Mouse (Mus musculus): ENCODE results near the gene Duxf3.
"Not testable (repeated sequence)": the region's sequence is repeated elsewhere in the genome, so short reads cannot be mapped to it uniquely, and the experiment has no call there.

Duxf3 gene

DNA sequence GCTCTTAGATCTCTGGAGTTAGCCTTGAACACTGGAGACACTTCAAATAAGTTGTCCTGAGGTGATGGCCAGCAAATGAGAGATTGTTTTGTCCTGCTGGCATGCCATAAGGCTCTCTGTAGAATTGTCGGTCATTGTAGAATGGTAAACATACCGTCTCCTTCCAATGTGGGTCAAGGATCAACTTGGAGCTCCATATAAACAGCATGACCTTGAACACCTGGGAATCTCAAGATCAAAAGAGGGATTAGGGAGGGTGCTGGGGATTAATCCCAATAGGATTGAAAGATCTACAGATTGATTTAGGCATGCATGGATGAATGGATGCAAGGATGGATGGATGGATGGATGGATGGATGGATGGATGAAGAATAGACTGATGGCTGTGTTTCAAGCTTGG, 10.9 kb downstream of the Duxf3 start:
- DNase-seq = not testable (repeated sequence)

DNA sequence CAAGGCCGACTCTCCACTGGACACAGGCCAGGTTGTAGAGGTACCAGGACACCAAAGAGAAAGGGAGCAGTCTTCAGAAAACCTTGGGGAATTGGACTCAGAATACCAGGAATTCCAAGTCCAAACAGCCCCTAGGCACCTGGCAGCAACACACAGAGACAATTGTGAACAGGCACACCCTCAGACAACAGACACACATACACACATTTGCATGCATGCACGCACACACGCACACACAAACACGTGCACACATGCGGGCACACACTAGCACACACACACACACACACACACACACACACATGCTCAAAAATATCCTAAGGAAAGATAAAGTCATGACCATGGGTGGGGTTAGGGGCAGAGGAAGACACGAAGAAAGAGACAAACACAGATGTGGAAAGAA, 11.7 kb downstream of the Duxf3 start:
- no peak for DNase-seq

DNA sequence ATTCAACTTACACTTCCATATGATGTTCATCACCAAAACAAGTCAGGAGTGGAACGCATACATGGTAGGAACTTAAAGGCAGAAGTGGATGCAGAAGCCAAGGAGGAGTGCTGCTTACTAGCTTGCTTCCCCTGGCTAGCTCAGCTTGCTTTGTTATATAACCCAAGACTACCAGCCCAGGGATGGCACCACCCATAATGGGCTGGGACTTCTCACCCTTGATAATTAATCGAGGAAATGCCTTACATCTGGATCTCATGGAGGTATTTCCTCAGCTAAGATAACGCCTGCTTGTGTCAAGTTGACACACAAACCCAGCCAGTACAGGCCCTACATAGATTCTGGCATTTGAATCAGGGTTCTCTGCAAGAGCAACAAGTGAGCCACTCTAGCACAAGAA, 15.1 kb downstream of the Duxf3 start:
- DNase-seq = no peak

DNA sequence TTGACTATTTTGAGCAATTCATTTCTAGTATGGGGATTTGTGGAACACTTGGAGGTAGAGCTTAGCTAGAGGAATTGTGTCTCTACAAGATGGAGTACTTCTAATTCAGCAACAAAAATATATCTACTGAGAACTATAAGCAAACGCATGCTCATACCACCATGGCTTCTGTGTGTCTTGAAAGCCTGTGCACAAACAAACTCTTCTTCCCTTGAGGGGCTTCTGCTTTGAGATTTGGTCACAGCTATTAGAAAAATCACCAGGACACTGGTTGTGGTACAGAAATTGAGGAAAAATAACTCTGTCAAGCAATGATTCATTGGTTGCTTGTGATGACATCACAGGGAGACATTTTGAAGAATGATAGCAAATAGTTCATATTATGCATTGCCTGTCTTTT, 17.1 kb downstream of the Duxf3 start:
- DNase-seq = no peak

DNA sequence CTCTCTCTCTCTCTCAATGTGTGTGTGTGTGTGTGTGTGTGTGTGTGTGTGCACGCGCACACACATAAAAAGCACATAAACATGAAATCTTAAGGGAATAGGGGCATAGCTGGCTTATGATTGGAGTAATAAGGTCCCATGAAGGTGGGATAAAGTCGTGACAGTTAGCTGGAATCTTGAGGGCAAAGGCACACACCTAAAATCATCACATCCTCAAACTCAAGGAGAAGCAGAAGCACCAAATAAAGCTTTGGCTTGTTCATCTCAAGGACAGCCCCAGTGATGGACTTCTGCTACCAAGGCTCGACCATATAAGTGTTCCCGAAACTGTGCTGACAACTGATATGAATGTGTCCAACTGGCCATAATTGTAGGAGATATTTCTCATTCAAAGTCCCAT, 17.5 kb downstream of the Duxf3 start:
- DNase-seq = no peak

DNA sequence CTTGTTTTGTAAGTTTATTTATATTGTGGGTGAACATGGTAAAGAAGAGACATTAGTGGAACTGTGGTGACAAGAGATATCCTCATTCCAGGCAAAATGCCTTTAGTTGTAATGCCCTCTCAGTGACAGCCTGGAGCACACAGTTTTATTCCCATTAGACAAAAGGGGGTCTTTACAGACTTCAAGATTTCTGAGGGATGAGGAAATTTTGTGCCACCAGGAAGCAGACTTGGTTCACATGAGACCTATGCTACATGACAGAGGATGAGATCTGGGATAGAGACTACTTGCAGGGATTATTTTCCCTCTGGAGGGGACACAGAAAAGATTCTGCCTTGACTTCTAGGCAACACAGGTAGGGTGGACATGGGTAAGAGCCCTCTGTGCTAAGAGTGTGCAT, 18.0 kb downstream of the Duxf3 start:
- no peak for DNase-seq

DNA sequence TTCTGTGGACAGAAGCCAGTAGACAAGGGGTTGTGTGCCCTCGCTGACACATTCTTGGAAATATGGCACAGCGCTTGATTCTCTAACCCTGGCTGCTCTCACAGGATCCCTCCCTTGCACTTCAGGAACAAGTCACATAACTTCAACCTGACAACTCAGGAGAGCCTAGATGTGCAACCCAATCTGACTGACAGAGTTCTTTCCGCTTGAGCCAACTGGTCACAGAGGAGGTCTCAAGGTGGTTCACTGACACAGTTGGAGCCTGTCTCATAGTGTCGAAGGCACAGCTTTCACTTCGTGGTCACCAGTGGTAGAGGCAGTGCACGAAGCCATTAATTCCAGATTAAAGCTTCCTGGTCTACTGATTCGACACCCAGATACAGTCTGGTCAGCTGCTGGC, 20.2 kb downstream of the Duxf3 start:
- no peak for DNase-seq

DNA sequence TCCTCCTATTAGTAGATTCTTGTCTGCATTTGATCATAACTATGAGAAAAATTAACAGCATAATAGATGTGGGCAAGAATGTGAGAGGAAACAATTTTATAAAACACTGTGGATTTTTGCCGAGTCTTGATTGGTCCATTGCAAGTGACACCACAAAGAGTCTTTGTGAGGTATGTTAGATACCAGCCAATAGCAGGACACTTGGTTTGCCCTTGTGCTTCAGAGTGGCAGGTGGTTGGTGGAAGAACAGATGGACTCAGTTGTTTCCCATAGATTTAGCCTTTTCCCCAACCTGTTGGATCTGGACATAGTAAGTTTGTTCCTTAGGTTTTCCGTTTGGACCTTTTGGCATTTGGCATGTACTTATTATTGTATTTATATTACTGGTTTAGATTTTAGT, 21.3 kb downstream of the Duxf3 start:
- no peak for DNase-seq

DNA sequence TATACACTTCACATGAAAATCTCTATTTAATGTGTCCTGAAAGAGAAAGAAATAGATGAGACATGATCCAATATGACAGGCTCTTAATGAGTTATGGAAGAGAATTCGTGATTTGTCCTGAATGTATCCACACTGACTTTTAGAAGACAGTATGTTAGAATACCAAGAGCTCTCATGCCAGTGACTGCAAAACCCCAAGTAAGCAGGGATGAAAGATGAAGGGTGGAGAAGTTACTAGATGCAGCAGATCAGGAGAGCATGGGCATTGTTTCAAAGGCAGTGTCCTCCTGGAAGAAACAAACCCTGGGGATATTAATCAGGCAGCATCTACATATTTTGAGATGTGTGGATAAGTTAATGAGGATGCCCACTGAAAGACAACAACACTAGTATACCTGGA, 22.0 kb downstream of the Duxf3 start:
- no peak for DNase-seq

DNA sequence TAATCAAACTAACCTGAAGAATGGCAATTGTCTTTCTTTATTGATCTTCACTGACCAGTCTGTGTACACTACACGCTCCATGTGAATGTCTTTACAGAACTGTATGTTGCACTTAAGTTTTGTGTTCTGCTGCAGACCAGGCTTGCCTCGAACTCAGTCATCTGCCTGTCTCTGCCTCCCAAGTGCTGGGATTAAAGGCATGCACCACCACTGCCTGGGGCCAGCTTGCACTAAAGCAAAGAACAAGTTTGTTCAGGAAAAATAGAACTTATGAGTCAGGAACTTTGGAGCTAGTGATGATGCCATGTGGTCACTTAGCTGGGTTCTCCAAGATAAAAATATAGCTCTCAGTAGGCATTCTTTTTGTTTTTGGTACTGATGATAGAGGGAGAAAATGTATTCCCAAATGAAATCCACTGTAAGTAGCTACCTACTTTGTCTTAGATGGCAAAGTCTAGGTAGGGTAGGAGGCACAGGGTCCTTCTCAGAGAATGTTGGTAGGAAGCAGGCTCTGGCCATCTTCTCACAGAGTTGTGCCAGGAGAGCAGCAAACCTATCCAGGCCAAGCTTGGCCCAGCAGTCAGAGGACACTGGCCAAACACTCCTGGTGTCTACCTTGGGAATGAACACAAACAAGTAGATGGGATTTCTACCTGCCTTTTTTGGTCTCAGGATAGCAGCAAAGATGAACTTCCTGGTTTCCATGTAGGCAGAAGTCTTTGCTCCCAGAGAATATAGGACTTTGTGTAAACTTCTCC, 22.6 kb downstream of the Duxf3 start:
- DNase-seq = no peak

DNA sequence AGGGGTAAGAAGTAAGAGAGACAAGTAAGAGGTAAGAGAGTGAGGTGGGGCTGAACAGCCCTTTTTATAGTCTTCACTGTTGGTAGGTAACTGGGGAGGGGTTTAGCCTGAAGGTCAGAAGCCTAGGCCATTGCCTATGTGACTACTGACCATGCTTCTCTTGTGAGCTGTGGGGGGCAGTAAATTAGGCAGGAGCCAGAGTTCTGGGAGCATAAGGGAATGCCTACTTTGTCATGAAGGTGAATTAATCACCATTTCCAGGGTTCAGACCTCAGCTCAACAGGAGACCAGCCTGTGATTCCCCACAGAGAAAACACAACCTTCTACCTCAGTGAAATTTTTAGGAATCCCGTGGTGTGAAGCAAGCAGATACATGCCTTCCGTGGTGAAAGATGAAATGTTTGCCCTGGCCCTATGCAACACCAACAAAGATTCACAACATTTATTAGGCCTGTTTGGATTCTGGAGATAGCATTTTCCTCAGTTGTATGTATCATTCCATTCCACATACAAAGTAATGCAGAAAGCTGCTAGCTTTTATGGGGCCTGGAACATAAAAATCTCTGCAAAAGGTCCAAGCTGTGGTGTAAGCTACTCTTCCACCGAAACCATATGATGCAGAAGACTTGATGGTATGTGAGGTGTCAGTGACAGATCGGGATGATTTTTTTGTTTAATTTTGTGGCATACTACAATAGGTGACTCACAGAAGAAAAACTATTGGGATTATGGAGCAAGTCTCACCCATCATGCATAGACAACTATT, 25.7 kb downstream of the Duxf3 start:
- no peak for DNase-seq

DNA sequence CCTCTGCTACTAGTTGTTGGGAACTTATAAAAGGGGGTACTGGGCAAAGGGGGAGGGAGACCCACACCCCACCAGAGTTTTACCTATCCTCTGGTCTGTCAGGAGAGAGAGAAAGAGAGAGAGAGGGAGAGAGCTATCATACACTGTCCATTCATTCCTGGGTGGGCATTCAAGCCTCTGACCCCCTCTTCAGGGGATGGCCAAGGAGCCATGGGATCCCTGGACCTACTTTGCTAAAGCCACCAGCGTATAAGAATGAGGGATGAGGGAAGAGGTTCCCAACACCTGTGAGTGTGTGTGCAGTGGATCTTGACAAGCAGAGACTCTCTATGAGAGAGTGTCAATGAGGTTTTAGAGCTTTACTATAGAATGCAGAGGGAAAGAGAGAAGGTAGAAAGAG, 26.5 kb downstream of the Duxf3 start:
- no peak for DNase-seq
